Mouse (Mus musculus) heart, adult 2 months (tissue): Measurements from ENCODE around the gene Bicd2.

Experiments
- CTCF ChIP-seq: fragments of 200-600 bp; IDR thresholded peaks from 2 replicates; pipeline ENCODE4 v1.8.1; 2022; ENCODE audit warnings: antibody characterized with exemption, mild to moderate bottlenecking, moderate library complexity
- EP300 ChIP-seq: fragments of 200-500 bp; IDR thresholded peaks from 2 replicates; pipeline ENCODE4 v1.6.1; 2011; ENCODE audit warnings: low read depth, low read length, control low read depth; ENCODE audit not compliant: insufficient read depth
- POLR2A ChIP-seq: fragments of 200-500 bp; IDR thresholded peaks from 2 replicates; pipeline ENCODE4 v1.6.1; 2011; ENCODE audit warnings: mild to moderate bottlenecking, low read depth, low read length, control low read depth; ENCODE audit not compliant: insufficient read depth

- TF ChIP-seq CTCF: no peak
- no peak for TF ChIP-seq EP300
- TF ChIP-seq POLR2A: no peak
Observed at GRCm38 (mm10) chr13:49393579-49393978, 52.2 kb downstream of the Bicd2 start.
